8 mouse cellular contexts compared by ENCODE assay signal in genomic region chr6:22983769-22984519, GRCm38 (mm10).
DNase-seq lines count a peak whose midpoint lies in the region; ATAC-seq and TF ChIP-seq lines count a peak whose summit lies in the region.

No protein-coding gene starts in this region.

- no peak overlapping the region for H3K9ac ChIP-seq in embryonic facial prominence, embryonic 13.5 days
- H3K9ac ChIP-seq in midbrain, embryonic 11.5 days (ENCODE audit: low read length): 0 out of 2 replicates have a peak overlapping the region, but pooled peaks have one; percentile 18
- no peak overlapping the region for H3K9ac ChIP-seq in liver, embryonic 12.5 days

- H3K4me3 ChIP-seq in kidney, adult 2 months (ENCODE audit: insufficient read depth, low read depth, low read length): no peak overlapping the region
- no peak overlapping the region for H3K4me3 ChIP-seq in embryonic facial prominence, embryonic 13.5 days
- no peak overlapping the region for H3K4me3 ChIP-seq in midbrain, embryonic 11.5 days (ENCODE audit: low read depth, low read length)
- no peak overlapping the region for H3K4me3 ChIP-seq in liver, embryonic 12.5 days

- no peaks in the 10 kb centered on the region for H3K4me1 ChIP-seq in kidney, adult 2 months (ENCODE audit: control insufficient read depth, insufficient read depth, low read length)
- H3K4me1 ChIP-seq in embryonic facial prominence, embryonic 13.5 days: peaks cover 3% of the 10 kb centered on the region
- peaks cover 3% of the 10 kb centered on the region; the same call in 1 of the 2 replicates for H3K4me1 ChIP-seq in midbrain, embryonic 11.5 days (ENCODE audit: control insufficient read depth, insufficient read depth, low read length)
- no peaks in the 10 kb centered on the region for H3K4me1 ChIP-seq in liver, embryonic 12.5 days

- peak overlapping the region; percentile 26 for H3K4me2 ChIP-seq in embryonic facial prominence, embryonic 13.5 days
- peak overlapping the region; percentile 26; the same call in 1 of the 2 replicates for H3K4me2 ChIP-seq in midbrain, embryonic 11.5 days
- H3K4me2 ChIP-seq in liver, embryonic 12.5 days: no peak overlapping the region

- CTCF ChIA-PET in Patski (lab: Charles Lee): no interaction called here

- no peak for TF ChIP-seq CTCF in kidney, adult 2 months (conservative IDR thresholded peaks at IDR 0.05; ENCODE audit: insufficient read depth, insufficient read length, low read depth, low read length)
- peak; percentile 23 for TF ChIP-seq CTCF in Patski (IDR thresholded peaks at IDR 0.05)

- H3K9me3 ChIP-seq in embryonic facial prominence, embryonic 13.5 days: peaks cover 9% of the 10 kb centered on the region
- peaks cover 6% of the 10 kb centered on the region for H3K9me3 ChIP-seq in midbrain, embryonic 11.5 days (ENCODE audit: control insufficient read depth, low read length)
- 0 out of 2 replicates have a peak, but pooled peaks cover 6% of the 10 kb centered on the region for H3K9me3 ChIP-seq in liver, embryonic 12.5 days (replicated peaks)

- 3% methylated on average over 9 of the region's 9 CpGs for WGBS in kidney, adult 2 months
- WGBS in embryonic facial prominence, embryonic 13.5 days: 2% methylated on average over 9 of the region's 9 CpGs
- WGBS in midbrain, embryonic 11.5 days: 6% methylated on average over 9 of the region's 9 CpGs
- 12% methylated on average over 9 of the region's 9 CpGs for WGBS in liver, embryonic 12.5 days (ENCODE audit: insufficient replicate concordance)

- TF ChIP-seq POLR2A in kidney, adult 2 months (IDR thresholded peaks at IDR 0.05; ENCODE audit: low read depth, low read length): no peak

- peak; percentile 3 for DNase-seq in kidney, adult 2 months
- no peak for DNase-seq in kidney, postnatal 10 days
- DNase-seq in Patski (ENCODE audit: low read depth, low spot score): no peak
- DNase-seq in midbrain, embryonic 11.5 days (ENCODE audit: low spot score, missing footprints): peak; percentile 93
- no peak for DNase-seq in frontal cortex, postnatal 14 days (ENCODE audit: low spot score in 2 of 2)
- DNase-seq in thymus, postnatal 36 days: no peak

- POLR2A ChIA-PET in Patski (lab: Charles Lee): no interaction called here

- no peaks in the 10 kb centered on the region for H3K27me3 ChIP-seq in kidney, adult 2 months (replicated peaks; ENCODE audit: control insufficient read depth, insufficient read depth, low read length)
- H3K27me3 ChIP-seq in Patski: no peaks in the 10 kb centered on the region
- no peaks in the 10 kb centered on the region for H3K27me3 ChIP-seq in embryonic facial prominence, embryonic 13.5 days
- no peaks in the 10 kb centered on the region for H3K27me3 ChIP-seq in midbrain, embryonic 11.5 days (ENCODE audit: control insufficient read depth, insufficient read depth, low read length)
- no peaks in the 10 kb centered on the region for H3K27me3 ChIP-seq in liver, embryonic 12.5 days (replicated peaks)

- H3K27ac ChIP-seq in kidney, adult 2 months (ENCODE audit: insufficient read depth, low read depth, low read length): no peak overlapping the region
- H3K27ac ChIP-seq in embryonic facial prominence, embryonic 13.5 days: no peak overlapping the region
- no peak overlapping the region for H3K27ac ChIP-seq in midbrain, embryonic 11.5 days (ENCODE audit: low read depth, low read length)
- no peak overlapping the region for H3K27ac ChIP-seq in liver, embryonic 12.5 days

- no peak for ATAC-seq in Patski
- ATAC-seq in embryonic facial prominence, embryonic 13.5 days (ENCODE audit: insufficient number of reproducible peaks, insufficient read depth, low FRiP score, low TSS enrichment, low read depth): no peak
- peak; percentile 78; the same call in 1 of the 2 replicates for ATAC-seq in midbrain, embryonic 11.5 days (ENCODE audit: low FRiP score)
- no peak for ATAC-seq in liver, embryonic 12.5 days

- in situ Hi-C loops in Patski (cut with MboI; ENCODE audit: low pct_unique_long_range_greater_than_20kb): no loop called here

- H3K36me3 ChIP-seq in kidney, adult 2 months (ENCODE audit: control insufficient read depth, insufficient read depth, low read length): no peaks in the 10 kb centered on the region
- peaks cover 7% of the 10 kb centered on the region; the same call in 1 of the 2 replicates for H3K36me3 ChIP-seq in embryonic facial prominence, embryonic 13.5 days
- H3K36me3 ChIP-seq in midbrain, embryonic 11.5 days (ENCODE audit: control insufficient read depth, insufficient read depth, low read length): peaks cover 3% of the 10 kb centered on the region
- H3K36me3 ChIP-seq in liver, embryonic 12.5 days: no peaks in the 10 kb centered on the region

Comparison
In these comparisons a context has a peak if more than half of its experiments do, and no peak if none do; other contexts are left out.
1. DNase-seq: peak in kidney, adult 2 months (single experiment) and midbrain, embryonic 11.5 days (single experiment); none in kidney, postnatal 10 days (single experiment), Patski (single experiment), frontal cortex, postnatal 14 days (0 of 2) and thymus, postnatal 36 days (0 of 2).